Mouse (Mus musculus) lung, embryonic 16.5 days (tissue): ENCODE results near the gene Prlh. TPM values are rescaled to one million over a fixed set of nuclear protein-coding genes. Genes with fewer than 3 reads are reported as not detected.

ENCODE experiments used
- ATAC-seq: fragments of 200-750 bp; cut with Nextera tagmentation; 2 replicates; pipeline ENCODE4 v1.8.0; 2017; ENCODE audit warnings: low read depth, mild to moderate bottlenecking, moderate library complexity
- H3K27ac ChIP-seq: fragments of 300-500 bp; sonication (generic); 2 replicates; pipeline ENCODE4 v1.5.1; 2014; ENCODE audit warnings: mild to moderate bottlenecking, control low read depth, low read length
- H3K27me3 ChIP-seq: fragments of 300-500 bp; sonication (generic); 2 replicates; pipeline ENCODE4 v1.6.1; 2014; ENCODE audit warnings: low read depth, low read length, mixed read lengths; ENCODE audit not compliant: control insufficient read depth, insufficient read depth
- H3K36me3 ChIP-seq: fragments of 300-500 bp; sonication (generic); 2 replicates; pipeline ENCODE4 v1.6.1; 2014; ENCODE audit warnings: low read length; ENCODE audit not compliant: control insufficient read depth, insufficient read depth
- H3K4me1 ChIP-seq: fragments of 300-500 bp; sonication (generic); replicated peaks from 2 replicates; pipeline ENCODE4 v1.6.1; 2014; ENCODE audit warnings: low read length, mixed read lengths; ENCODE audit not compliant: control insufficient read depth, insufficient read depth
- H3K4me2 ChIP-seq: fragments of 300-500 bp; sonication (generic); 2 replicates; pipeline ENCODE4 v1.6.1; 2014; ENCODE audit warnings: low read depth, low read length, control low read depth
- H3K4me3 ChIP-seq: fragments of 300-500 bp; sonication (generic); 2 replicates; pipeline ENCODE4 v1.5.1; 2014; ENCODE audit warnings: mild to moderate bottlenecking, low read length, control low read depth
- H3K9ac ChIP-seq: fragments of 300-500 bp; sonication (generic); 2 replicates; pipeline ENCODE4 v1.6.1; 2014; ENCODE audit warnings: low read length, control low read depth
- H3K9me3 ChIP-seq: fragments of 300-500 bp; sonication (generic); 2 replicates; pipeline ENCODE4 v1.6.1; 2016; ENCODE audit warnings: low read length; ENCODE audit not compliant: control insufficient read depth
- WGBS: fragments of 180-500 bp; shearing (Covaris S2); extraction: QIAGEN DNeasy Blood & Tissue Kit; methylation state at CpG from one replicate; pipeline ENCODE4 v1.1.7; 2014; 5-methylcytosine and 5-hydroxymethylcytosine counted together
- polyA plus RNA-seq: library from polyadenylated mRNA; unstranded; fragments of >200 nt; fragmentation: Nextera tagmentation; extraction: Ambion mirVana; gene quantifications from 2 replicates; pipeline ENCODE4 v1.2.1, GENCODE M21; 2015

Gene Prlh
- polyA plus RNA-seq, 1 experiment from 2014 or later = not detected

DNA sequence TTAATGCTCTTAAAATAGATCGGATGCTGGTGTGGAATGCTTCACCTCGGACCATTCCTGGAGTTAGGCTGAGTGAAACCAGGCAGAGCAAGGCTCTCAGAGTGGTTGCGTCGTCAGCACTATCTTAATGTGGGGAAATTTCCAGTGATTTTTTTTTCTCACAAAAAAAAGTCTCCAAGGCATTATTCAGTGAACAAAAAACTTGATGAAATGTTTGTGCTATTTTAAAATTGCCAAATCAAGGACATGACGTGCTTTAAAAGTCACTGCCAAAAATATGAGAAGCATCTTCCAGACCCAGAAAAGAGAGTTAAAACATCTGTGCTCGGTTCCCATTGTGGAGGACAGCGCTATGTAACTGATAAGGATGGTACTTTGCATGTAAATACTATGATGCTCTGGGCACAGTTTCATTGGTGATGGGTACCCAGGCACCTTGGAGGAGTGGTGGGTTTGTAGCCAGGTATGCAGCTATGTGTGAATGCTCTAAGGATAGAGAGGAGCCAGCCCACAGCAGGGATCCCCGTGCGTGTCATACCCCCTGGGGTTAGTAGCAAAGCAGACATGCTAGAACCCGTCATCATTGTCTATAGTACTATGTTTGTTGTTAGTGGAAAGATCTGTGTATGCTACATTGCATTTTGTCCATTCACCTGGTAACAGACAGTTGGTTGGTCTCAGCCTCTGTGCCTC is 27.9 kb downstream of the Prlh start:
- no peak overlapping the region for H3K9ac ChIP-seq
- peak; percentile 93 for ATAC-seq

DNA sequence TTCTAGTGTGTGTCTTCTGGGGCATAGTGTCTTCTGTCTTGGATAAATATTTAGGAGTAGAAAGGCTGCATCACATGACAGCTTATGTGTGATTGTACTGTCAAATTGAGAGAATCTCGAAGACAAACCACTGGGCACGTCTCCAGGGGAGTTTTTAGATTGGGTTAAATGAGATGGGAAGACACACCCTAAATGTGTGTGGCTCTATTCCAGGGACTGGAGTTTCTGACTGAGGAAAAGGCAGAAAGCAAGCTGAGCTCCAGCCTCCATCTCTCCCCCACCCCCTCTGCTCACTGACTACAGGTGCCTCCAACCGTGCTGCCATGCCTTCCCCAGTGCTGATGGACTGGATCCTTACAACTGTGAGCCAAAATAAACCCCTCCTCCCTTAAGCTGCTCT is 28.4 kb downstream of the Prlh start:
- no peaks in the 10 kb centered on the region for H3K9me3 ChIP-seq
- no peak overlapping the region for H3K4me3 ChIP-seq
- no peaks in the 10 kb centered on the region; the same call in 1 of the 2 replicates for H3K4me1 ChIP-seq
- H3K4me2 ChIP-seq = no peak overlapping the region
- H3K27ac ChIP-seq = peak overlapping the region; percentile 25; the same call in 1 of the 2 replicates
- 59% methylated on average over 3 of the region's 3 CpGs for WGBS
- H3K36me3 ChIP-seq = no peaks in the 10 kb centered on the region
- no peak for ATAC-seq
- H3K9ac ChIP-seq = no peak overlapping the region
- no peaks in the 10 kb centered on the region for H3K27me3 ChIP-seq

More for the DNA sequence above, 27.9 kb downstream of the Prlh start:
- H3K4me2 ChIP-seq = no peak overlapping the region
- H3K9me3 ChIP-seq = no peaks in the 10 kb centered on the region
- H3K36me3 ChIP-seq = no peaks in the 10 kb centered on the region
- no peaks in the 10 kb centered on the region for H3K27me3 ChIP-seq
- no peak overlapping the region for H3K4me3 ChIP-seq
- WGBS = 42% methylated on average over 10 of the region's 10 CpGs
- peak overlapping the region; percentile 25; the same call in 1 of the 2 replicates for H3K27ac ChIP-seq
- H3K4me1 ChIP-seq = no peaks in the 10 kb centered on the region; the same call in 1 of the 2 replicates

DNA sequence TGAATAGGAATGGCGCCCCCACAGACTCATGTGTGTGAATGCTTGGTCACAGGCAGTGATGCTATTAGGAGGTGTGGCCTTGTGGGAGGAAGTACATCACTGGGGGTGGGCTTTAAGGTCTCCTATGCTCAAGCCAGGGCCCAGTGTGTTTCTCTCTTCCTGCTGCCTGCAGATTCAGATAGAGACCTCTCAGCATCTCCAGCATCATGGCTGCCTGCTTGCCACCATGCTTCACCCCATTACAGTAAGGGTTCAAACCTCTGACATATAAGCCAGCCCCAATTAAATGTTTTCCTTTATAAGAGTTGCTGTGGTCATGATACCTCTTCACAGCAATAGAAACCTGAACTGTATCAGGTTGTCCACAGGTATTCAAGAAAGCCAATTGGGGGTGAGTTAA is 43.0 kb downstream of the Prlh start:
- H3K27ac ChIP-seq = no peak overlapping the region
- no peaks in the 10 kb centered on the region for H3K9me3 ChIP-seq
- H3K4me3 ChIP-seq = no peak overlapping the region
- peaks cover 13% of the 10 kb centered on the region for H3K4me1 ChIP-seq
- no peak for ATAC-seq
- no peak overlapping the region for H3K4me2 ChIP-seq
- no peaks in the 10 kb centered on the region for H3K36me3 ChIP-seq
- H3K27me3 ChIP-seq = no peaks in the 10 kb centered on the region
- no peak overlapping the region for H3K9ac ChIP-seq
- 93% methylated on average over 1 of the region's 1 CpGs for WGBS

DNA sequence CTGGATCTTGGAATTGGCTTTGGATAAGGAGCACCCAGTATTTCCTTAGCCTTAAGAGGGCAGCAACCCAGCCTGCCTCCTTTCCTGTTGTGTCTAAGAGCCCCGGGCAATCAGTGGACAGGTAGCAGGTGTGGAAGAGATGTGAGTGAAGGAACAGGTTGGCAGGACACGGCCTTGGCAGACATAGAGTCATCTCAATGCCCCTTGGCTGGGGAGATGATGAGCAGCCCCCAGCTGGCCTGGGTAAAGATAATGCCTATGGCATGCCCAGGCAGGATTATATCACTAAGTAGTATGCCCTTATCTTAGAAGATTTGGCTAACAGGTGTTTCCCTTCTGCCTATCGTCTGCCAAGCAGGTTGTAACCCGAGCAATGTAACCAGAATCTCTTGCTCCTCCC is 44.2 kb downstream of the Prlh start:
- no peak overlapping the region for H3K27ac ChIP-seq

DNA sequence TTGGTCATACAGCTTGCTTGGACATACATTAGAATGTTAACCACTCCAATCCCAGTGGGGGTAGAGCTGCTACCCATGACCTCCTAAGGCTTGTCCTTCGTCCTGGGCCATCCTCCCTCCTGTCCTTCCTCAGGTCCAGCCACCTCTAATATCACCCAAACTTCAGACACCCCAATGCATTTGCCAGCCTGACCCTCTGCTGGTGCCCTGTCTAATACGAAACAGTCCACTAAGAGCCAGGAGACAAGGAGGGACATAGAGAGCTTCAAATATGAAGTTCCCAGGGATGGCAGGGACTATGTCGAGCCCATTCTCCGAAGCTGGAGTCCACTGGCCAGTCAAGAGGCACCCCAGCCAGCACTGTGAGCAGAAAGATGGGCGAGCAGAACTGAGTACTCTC is 44.7 kb downstream of the Prlh start:
- Histone ChIP-seq H3K9me3 (no peaks in the 10 kb centered on the region), H3K9ac (no peak overlapping the region), H3K27ac (no peak overlapping the region), H3K4me1 (peaks cover 13% of the 10 kb centered on the region), H3K4me3 (no peak overlapping the region), H3K4me2 (no peak overlapping the region), H3K27me3 (no peaks in the 10 kb centered on the region), H3K36me3 (no peaks in the 10 kb centered on the region)
- WGBS = 84% methylated on average over 5 of the region's 5 CpGs
- ATAC-seq = no peak

More for the DNA sequence above, 44.2 kb downstream of the Prlh start:
- Histone ChIP-seq H3K9me3 (no peaks in the 10 kb centered on the region), H3K9ac (no peak overlapping the region), H3K36me3 (no peaks in the 10 kb centered on the region), H3K4me3 (no peak overlapping the region), H3K4me1 (peaks cover 13% of the 10 kb centered on the region), H3K4me2 (no peak overlapping the region), H3K27me3 (no peaks in the 10 kb centered on the region)
- 43% methylated on average over 4 of the region's 4 CpGs for WGBS
- no peak for ATAC-seq

DNA sequence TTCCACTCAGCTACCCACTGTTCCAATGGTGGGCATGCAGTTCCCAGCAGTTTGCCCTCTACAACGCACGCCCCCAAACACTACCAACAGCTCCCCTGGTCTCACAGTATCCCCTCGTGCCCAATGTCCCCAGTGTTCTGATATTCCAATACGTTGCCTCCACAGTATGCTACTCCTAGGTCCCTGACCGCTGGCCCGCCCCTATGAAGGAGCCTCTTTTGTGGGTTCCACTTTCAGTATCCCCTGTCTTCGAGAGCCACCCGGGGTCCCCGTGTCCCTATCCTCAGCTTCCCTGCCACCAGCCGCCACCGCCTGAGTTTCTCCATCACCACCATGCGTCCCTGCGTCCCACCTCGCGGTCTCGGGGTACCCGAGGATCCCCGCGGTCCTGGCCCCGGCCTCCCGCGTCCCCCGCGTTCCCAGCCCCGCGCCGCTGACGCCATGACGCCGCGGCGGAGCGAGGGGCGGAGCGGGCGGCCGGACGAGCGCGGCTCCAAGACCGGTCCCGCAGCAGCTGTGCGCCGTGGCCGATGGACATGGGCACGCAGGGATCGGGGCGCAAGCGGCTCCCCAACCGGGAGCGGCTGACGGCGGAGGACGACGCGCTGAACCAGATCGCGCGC is 45.5 kb downstream of the Prlh start, which contains the start of gene Lrrfip1:
TSS of gene Lrrfip1 (plus strand) at position 470 of the 623 bp plus-strand sequence.
- H3K9ac ChIP-seq = peak within 1 kb of the TSS; percentile 82
- H3K4me3 ChIP-seq = peak within 1 kb of the TSS; percentile 71
- no peaks in the 10 kb centered on the region for H3K36me3 ChIP-seq
- ATAC-seq = peak; percentile 90
- WGBS = 3% methylated on average over 57 of the region's 59 CpGs
- H3K4me1 ChIP-seq = peaks cover 13% of the 10 kb centered on the region
- H3K27ac ChIP-seq = peak within 1 kb of the TSS; percentile 46
- H3K4me2 ChIP-seq = peak within 1 kb of the TSS; percentile 99
- H3K27me3 ChIP-seq = no peaks in the 10 kb centered on the region
- no peaks in the 10 kb centered on the region for H3K9me3 ChIP-seq

DNA sequence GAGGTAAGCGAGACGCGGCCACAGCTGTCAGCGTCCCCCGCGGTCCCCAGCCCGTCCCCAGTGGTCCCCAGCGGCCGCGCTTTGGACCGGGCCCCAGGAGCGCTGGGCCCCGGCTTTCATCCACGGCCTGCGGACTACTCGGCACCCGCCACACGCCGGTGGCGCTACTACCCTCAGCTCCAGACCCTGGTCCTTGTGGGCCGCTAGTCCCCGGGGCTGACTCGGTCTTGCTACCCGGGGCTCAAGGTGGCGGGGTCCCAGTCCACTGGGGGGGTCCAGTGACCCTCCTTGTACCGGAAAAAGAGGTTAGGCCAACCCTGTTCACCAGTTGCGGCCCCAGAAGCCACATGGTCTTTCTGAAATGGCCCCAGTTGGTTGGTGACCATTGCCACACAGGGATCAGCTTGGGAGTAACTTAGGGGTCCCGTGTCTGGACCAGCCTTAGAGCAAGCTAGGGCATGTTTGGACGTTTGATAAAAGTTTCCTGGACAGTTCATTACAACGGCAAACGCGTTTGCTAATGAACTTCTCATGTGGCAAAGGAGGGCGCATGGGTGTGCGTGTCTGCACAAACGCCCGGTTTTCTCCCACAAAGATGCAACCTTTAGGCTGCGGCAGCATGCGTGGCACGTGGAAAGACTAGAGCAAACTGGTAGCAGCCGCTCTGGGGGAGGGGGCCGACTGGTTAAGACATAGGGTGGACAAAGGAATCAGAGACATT is 46.1 kb downstream of the Prlh start:
- Histone ChIP-seq H3K4me2 (peak overlapping the region; percentile 99), H3K27ac (peak overlapping the region; percentile 46), H3K27me3 (no peaks in the 10 kb centered on the region), H3K9me3 (no peaks in the 10 kb centered on the region), H3K9ac (peak overlapping the region; percentile 82), H3K4me3 (peak overlapping the region; percentile 71), H3K4me1 (peaks cover 13% of the 10 kb centered on the region), H3K36me3 (no peaks in the 10 kb centered on the region)
- ATAC-seq = peak; percentile 77
- 2% methylated on average over 39 of the region's 41 CpGs for WGBS

DNA sequence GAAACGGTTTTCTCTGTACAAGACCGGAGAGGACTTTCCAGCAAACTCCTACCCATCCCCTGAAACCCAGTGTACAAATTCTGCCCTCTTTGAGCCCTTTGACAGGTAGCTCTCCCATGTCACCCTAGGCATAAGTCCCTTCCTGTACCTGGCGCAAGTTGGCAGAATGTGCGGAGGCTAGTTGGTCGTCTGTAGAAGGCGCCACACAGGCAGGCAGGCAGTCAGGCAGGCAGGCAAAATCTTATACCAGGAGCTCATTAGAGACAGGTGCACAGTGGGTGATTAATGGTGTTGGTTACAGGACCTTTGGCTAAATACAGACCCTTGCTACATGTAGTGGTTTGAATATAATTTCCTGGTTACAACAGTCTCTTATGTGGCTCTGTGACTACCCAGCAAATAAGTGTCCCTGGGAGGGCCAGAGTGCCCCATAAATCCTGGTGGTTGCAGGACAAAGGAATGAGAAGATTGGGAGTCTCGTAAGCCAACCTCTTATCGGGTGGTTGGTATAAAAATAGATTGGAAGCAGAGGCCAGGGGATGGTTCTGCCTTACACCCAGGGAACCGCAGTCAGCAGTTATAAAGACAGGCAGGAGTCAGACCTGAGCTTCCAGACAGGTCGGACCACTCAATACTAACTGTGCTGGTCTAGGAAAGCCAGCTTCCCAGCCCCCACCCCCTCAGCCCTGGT is 47.1 kb downstream of the Prlh start:
- H3K4me2 ChIP-seq = peak overlapping the region; percentile 99
- ATAC-seq = no peak
- H3K4me3 ChIP-seq = peak overlapping the region; percentile 71; the same call in 1 of the 2 replicates
- no peak overlapping the region for H3K9ac ChIP-seq
- 60% methylated on average over 10 of the region's 10 CpGs for WGBS
- H3K9me3 ChIP-seq = no peaks in the 10 kb centered on the region
- H3K36me3 ChIP-seq = no peaks in the 10 kb centered on the region
- no peak overlapping the region for H3K27ac ChIP-seq
- H3K4me1 ChIP-seq = peaks cover 13% of the 10 kb centered on the region
- H3K27me3 ChIP-seq = no peaks in the 10 kb centered on the region
